Mouse (Mus musculus): ENCODE measurements around the gene Slc39a8.
A peak's percentile ranks its signal among the peaks of the same experiment; 100 is the strongest.

Slc39a8 gene

DNA sequence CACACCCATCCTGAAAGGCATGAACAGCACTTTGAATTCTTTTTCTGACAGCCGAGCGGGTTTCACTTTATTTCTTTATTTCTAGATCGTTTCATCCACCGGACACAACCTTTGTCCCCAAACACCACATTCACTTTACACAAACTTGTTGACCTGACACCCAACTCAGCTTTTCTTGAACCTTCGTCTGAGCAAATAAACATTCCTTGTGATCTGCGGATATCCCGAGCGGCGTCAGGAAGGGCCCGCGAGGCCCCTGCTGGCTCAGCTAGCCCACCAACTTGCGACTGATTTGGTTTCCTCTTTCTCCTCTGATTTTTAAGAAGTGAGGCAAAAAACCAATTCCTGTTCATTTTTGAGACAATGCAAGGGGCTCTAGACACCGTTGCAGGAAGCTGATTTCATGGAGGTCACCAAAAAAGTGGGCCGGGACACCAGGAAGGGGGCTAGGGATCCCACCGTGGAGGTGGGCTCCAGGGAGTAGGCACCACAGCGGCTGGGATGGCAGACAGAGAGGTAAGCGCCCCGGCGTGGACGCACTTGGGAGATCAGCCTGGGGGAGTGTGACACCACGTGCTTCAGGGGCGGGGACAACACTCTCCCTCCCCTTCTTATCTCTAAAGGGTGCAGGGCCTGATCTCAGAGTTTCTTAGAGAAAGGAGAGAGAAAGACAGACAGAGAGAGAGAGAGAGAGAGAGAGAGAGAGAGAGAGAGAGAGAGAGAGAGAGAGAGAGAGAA is at the start of gene Slc39a8:
Gene Slc39a8 (plus strand): TSS at position 264 of the 738 bp plus-strand sequence.
- DNase-seq (ENCODE audit: low read depth), result peak; percentile 89

DNA sequence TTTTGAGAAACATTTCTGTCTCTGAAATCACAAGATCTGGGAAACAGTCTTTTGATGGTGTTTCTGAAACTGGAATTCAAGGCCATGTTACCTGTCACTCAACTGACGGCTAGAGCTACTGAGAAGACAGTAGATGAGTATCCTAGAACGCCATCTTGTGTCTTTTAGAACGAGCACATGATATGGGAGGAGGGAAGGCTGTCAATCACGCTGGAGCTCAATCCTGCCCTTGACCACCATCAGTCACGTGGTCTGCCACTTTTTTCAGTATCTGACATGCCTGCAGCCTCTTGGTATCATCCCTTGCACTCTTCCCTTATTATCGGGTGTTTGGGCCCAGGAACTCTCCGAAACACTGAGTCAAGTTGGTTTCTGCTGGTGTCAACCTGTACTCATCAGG is 40.0 kb upstream of the Slc39a8 start:
- DNase-seq (ENCODE audit: low read depth), result no peak

DNA sequence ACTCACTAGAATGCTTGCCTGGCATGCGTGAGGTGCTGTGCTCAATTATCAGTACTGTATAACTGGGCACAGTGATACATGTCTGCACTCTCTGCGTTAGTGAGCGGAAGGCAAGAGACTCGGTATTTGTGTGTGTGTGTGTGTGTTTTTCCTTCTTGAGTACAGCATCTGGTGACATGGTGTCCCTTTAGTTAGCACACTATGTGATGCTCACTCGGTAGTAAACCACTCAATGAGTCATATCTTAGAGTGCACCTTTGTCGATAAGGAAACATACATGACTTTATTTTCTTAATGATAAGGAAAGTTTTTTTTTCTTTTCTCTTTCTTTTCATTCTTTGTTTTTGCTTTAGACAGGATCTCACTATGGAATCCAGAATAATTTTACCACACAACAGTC is 29.0 kb upstream of the Slc39a8 start:
- no peak for DNase-seq (ENCODE audit: low read depth)

DNA sequence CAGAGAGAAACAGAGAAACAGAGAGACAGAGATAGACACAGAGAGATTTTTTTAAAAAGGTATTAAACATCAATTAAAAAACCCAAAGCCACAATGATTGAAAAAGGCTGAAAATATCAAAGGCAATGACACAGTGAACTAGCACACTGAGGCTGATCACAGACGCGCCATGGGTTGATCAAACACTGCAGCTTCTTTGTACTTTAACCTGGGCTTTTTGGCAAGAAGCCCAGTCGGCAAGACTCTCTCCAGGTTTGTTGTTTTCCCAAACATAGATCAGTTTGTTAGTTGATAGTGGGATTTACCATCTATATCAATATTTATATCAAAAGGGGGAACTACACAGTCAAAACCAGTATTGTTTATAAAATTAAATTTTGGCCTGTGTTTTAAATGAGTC is 26.8 kb upstream of the Slc39a8 start:
- DNase-seq (ENCODE audit: low read depth), result no peak

DNA sequence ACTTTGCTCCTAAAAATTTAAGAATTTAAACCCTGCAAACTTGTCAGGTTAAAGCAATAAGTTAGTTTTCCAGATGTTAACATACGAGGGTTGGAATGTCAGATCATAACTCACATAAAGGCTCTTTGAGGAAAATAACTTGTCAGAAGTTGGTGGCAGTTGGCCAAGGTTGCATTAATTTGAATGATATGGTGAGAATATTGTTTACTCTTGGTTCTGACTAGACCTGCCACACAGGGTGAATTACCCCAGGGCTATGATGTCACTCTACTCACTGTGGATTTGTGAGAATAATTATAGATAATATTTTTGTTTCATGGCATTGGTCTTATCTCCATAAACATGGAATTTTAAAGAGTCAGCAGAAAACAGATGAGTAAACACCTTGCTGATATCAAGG is 26.4 kb upstream of the Slc39a8 start:
- no peak for DNase-seq (ENCODE audit: low read depth)

DNA sequence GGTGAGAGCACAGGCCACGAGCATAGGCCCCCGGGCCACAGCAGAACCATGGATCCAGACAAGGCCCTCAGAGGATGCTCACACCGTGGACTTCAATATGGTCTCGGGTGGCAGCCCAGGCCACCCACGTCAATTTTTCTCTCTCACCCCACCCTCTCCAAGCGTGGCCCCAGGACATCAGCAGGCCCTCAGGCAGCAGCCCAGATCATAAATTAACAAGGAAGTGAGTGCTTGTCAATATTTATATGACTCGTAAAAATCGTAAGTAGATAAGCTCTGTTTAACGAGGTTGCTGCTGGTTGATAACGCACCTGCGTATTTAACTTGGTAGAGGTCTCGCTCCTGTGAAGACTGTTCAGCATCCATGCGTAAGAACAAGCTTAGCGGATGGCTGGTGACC is 10.4 kb upstream of the Slc39a8 start:
- no peak for DNase-seq (ENCODE audit: low read depth)

DNA sequence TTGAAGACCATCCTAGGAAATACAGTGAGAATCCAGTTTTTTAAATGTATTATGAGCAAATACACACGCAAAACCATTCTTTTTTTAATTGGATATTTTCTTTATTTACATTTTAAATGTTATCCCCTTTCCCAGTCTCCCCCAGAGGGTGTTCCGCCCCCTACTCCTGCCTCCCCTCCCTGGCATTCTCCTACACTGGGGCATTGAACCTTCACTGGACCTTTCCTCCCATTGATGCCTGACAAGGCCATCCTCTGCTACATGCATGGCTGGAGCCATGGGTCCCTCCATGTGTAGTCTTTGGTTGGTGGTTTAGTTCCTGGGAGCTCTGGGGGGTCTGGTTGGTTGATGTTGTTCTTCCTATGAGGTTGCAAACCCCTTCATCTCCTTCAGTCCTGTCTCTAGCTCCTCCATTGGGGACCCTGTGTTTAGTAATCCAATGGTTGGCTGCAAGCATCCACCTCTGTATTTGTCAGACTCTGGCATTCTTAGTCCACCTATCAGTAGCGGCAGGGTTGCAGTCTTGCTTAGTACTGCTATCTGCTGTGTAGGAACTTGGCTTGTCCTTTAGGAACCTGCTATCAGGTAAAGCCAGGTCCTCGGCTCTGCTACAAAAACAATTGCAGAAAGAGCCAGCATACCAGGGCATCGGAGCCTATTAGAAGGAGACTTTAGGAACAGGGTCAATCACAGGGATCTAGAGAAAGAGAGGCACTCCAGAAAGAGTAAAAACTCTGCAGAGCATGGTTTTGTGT is 8.9 kb upstream of the Slc39a8 start:
- no peak for DNase-seq (ENCODE audit: low read depth)

DNA sequence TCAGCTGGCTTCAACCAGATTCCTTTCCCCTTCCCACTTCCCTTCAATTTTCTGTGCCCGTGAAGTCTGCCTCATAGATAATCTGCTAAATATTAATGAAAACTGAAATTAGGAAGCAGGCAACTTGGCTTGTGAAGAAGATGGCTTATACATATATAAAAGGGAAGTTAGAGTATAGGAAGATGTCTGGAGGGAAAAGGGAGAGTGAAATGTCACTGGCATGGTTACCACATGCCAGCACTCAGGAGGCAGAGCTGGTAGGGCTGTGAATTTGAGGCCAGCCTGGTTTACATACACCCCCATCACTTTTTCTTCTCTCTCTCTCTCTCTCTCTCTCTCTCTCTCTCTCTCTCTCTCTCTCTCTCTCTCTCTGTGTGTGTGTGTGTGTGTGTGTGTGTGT is 8.0 kb upstream of the Slc39a8 start:
- DNase-seq (ENCODE audit: low read depth), result no peak

DNA sequence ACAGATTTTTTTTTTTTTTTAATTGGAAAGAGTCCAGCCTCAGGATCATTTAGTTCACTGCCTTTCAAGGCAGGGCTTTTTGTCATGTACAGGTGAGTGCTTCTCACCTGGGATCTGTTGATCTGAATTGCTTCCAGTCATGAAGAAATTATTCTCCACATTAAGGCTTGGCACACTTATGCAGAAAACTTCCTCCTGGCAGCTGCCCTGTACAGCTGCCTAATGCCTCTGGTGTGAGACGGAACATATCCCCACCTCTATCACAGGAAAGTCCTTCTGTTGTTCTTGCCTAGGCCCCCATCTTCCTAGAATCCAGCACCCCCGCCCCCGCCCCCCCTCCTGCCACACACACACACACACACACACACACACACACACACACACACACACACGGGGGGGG is 643 bp upstream of the Slc39a8 start:
- DNase-seq (ENCODE audit: low read depth), result no peak

DNA sequence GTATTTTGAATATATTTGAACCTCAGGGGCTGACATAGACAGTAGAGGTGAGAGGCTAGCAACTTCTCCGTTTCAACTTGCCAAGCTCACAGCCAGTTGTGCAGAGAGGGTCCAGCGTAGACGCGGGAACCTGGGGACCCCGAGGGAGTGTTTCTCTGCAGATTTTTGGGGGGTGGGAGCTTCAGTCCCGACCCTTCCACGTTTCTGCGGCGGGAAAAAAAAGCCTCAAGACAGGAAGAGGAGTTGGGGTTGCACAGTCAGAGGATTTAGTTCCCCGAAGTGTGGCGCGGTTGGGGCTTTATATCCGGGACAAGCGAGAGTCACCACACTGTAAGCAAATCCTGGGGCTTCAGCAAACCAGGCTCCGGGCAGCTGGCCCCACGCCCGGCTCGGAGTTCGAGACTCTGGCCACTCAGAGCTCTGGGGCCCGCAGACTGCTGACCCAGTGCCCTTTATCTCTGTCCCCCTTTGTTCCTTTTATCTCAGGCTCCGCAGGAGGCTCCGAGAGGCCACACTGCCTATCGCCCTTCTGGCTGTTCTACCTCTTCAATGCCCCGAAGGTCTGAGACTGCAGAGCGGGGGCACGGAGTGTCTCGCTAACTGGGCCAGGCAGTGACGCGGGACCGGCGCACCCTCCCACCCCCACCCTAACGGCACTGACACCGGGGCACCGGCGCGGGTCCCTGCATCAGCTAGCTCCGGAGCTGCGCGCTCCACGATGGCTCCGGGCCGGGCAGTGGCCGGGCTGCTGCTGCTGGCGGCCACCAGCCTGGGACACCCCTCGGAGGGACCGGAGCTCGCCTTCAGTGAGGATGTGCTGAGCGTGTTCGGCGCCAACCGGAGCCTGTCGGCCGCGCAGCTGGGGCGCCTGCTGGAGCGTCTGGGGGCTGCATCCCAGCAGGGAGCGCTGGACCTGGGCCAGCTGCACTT is 940 bp downstream of the Slc39a8 start:
- DNase-seq (ENCODE audit: low read depth), result peak; percentile 69

- DNase-seq (ENCODE audit: low read depth), result no peak
These were observed 1.7 kb downstream of the Slc39a8 start for GRCm38 (mm10) chr3:135826684-135827249.

GRCm38 (mm10) chr3:135828000-135828399 is 2.9 kb downstream of the Slc39a8 start:
- DNase-seq (ENCODE audit: low read depth), result peak; percentile 74

- DNase-seq (ENCODE audit: low read depth), result no peak
These were observed 7.4 kb downstream of the Slc39a8 start for GRCm38 (mm10) chr3:135832496-135832895.

- no peak for DNase-seq (ENCODE audit: low read depth)
These were observed 7.8 kb downstream of the Slc39a8 start for GRCm38 (mm10) chr3:135832907-135833306.

GRCm38 (mm10) chr3:135834988-135835387 is 9.9 kb downstream of the Slc39a8 start:
- no peak for DNase-seq (ENCODE audit: low read depth)

DNA sequence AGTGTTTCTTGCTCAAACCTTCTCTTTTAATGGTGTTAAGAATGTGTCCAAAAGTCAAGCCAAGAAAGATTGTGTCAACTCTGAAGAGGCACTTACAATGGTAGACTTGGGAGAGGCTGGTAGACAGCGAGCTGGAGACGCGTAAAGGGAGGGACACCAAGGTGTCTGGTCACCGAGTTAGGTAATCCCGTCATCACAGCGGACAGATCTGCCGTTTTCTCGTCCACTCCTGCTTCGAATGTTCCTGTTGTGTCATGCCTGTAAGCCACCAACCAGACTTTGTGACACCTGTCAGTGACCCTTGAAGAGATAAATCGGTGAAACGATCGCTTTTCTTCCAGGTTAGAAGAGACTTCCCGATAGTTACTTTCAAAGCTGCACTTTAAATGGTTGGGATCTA is 14.5 kb downstream of the Slc39a8 start:
- DNase-seq (ENCODE audit: low read depth), result no peak

DNA sequence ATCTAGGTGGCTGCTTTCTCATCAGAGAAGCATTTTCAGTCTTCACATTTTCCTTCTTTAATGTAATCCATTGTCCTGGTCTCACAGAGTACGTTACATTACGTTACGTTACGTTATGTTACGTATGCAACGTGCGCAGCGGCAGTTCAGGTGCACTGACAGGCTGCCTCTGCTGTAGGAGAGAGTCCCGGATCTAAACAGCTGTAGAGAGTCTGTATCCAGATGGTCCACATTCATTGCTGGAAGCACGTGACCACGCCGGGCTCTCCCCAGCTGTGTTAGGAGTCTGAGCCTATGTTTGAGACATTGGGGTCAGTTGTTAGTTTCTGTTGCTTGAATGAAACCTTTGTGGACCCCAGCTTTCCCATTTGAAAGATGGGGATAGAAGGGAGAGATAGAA is 15.1 kb downstream of the Slc39a8 start:
- DNase-seq (ENCODE audit: low read depth), result no peak

DNA sequence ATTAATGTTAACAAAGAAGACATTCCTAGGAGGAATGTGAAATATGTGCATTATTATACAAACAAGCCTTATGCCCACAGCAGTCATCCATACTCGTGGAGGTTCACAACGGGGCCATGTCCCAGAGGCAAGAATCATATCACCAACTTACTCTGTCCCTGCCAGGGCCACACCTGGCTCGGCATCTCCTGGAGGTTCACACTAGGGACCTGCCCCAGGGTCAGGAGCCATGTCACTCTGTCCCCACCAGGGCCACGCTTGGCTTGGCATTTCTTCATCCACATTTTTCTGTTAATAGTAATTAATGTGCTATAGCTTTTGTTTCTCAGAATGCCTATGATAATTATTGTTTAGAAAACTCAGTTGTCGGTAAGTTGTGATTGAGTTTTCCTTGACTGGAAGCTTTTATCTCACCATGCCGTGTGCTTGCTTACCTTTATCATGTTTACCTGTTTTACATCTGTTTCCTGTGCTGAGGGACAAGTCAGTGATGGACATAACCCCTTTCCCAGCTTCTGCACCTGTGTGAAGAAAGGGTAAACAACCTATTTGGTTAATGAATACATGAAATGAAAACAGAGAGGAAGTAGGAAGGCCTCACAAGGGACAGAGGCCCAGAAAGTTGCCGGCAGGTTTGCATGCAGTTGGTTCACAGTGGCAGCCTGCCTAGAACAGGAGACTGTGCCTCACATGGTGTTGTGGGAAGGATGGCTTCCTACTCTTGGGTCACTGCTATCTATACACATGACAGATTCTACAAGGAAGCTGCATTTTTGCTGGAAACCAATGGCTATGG is 16.8 kb downstream of the Slc39a8 start:
- no peak for DNase-seq (ENCODE audit: low read depth)

DNA sequence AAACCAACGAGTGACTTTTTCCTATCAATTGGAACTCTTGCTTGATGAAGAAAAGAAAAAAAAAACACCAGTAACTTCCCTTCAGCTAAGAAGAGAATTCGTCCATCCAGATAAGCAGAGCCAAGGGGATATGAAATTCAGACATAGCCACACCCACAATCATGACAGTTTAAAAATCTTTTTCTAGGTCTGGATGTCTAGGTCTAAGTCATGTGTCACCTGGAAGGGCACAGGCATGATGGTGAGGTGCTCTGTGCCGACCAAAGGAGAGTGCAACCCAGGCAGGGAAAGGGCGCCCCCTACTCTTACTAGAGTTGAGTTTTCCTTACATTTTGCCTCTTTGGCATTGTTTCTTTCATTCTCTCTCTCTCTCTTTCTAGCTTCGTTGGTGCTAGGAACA is 18.1 kb downstream of the Slc39a8 start:
- no peak for DNase-seq (ENCODE audit: low read depth)

DNA sequence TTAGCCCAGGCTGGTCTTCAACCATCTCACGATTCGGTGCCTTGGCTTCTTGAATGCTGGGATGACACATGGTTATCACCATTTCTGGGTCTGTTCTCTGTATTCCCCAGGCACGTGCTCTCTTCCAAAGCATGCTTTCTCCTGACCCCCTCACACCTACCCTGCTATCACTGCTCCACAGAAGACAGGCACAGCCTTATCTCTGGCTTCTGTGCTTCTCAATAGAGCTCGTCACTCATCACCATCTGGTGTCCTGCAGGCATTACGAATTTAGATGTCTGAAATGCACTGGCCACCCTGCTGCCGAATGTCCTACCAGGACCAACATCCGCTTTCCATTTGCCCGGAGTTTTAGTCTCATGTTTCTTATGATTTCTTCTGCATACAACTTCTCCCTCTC is 18.6 kb downstream of the Slc39a8 start:
- no peak for DNase-seq (ENCODE audit: low read depth)

GRCm38 (mm10) chr3:135844835-135845234 is 19.8 kb downstream of the Slc39a8 start:
- no peak for DNase-seq (ENCODE audit: low read depth)
